Mouse (Mus musculus): ENCODE data around the gene Itgal. TPM values are rescaled to one million over a fixed set of nuclear protein-coding genes. Genes with fewer than 3 reads are reported as not detected.
"Not testable (repeated sequence)": the region's sequence is repeated elsewhere in the genome, so short reads cannot be mapped to it uniquely, and the experiment has no call there.

Gene Itgal
- total RNA-seq, 4 experiments from 2014 or later, result 0.44 to 0.91 (median 0.83) TPM

GRCm38 (mm10) chr7:127342332-127342731, 46.3 kb downstream of the Itgal start:
- no peak for DNase-seq (ENCODE audit: low spot score in 2 of 2)

GRCm38 (mm10) chr7:127342888-127343287, 46.8 kb downstream of the Itgal start:
- DNase-seq (ENCODE audit: low spot score in 2 of 2), result no peak

GRCm38 (mm10) chr7:127343351-127344019, 47.4 kb downstream of the Itgal start:
- DNase-seq (ENCODE audit: low spot score in 2 of 2), result no peak

- DNase-seq (ENCODE audit: low spot score in 2 of 2), result no peak
Observed at GRCm38 (mm10) chr7:127344371-127344770, 48.3 kb downstream of the Itgal start.

- DNase-seq (ENCODE audit: low spot score in 2 of 2), result peak in 1 of 2 experiments; percentile 46
Observed at GRCm38 (mm10) chr7:127345092-127345491, 49.0 kb downstream of the Itgal start.

- peak; percentile 74 to 81 for DNase-seq (ENCODE audit: low spot score in 2 of 2)
Observed at GRCm38 (mm10) chr7:127345512-127346325, 49.7 kb downstream of the Itgal start, which contains the start of gene Zfp768. Gene Zfp768 (minus strand): TSS chr7:127345589.

- no peak for DNase-seq (ENCODE audit: low spot score in 2 of 2)
Observed at GRCm38 (mm10) chr7:127346676-127347075, 50.6 kb downstream of the Itgal start.

GRCm38 (mm10) chr7:127351230-127352004, 55.4 kb downstream of the Itgal start:
- DNase-seq (ENCODE audit: low spot score in 2 of 2), result no peak

- no peak for DNase-seq (ENCODE audit: low spot score in 2 of 2)
Observed at GRCm38 (mm10) chr7:127355796-127356195, 59.7 kb downstream of the Itgal start.

- no peak for DNase-seq (ENCODE audit: low spot score in 2 of 2)
Observed at GRCm38 (mm10) chr7:127357871-127358270, 61.8 kb downstream of the Itgal start.

- DNase-seq (ENCODE audit: low spot score in 2 of 2), result no peak
Observed at GRCm38 (mm10) chr7:127358472-127358871, 62.4 kb downstream of the Itgal start.

- DNase-seq (ENCODE audit: low spot score in 2 of 2), result no peak
Observed at GRCm38 (mm10) chr7:127360265-127360664, 64.2 kb downstream of the Itgal start.

GRCm38 (mm10) chr7:127361449-127361848, 65.4 kb downstream of the Itgal start:
- DNase-seq (ENCODE audit: low spot score in 2 of 2), result no peak

GRCm38 (mm10) chr7:127362418-127362817, 66.4 kb downstream of the Itgal start:
- DNase-seq (ENCODE audit: low spot score in 2 of 2), result not testable (repeated sequence)

- DNase-seq (ENCODE audit: low spot score in 2 of 2), result no peak
Observed at GRCm38 (mm10) chr7:127363475-127363921, 67.4 kb downstream of the Itgal start.

- no peak for DNase-seq (ENCODE audit: low spot score in 2 of 2)
Observed at GRCm38 (mm10) chr7:127364166-127364565, 68.1 kb downstream of the Itgal start.

- no peak for DNase-seq (ENCODE audit: low spot score in 2 of 2)
Observed at GRCm38 (mm10) chr7:127366249-127366648, 70.2 kb downstream of the Itgal start.

GRCm38 (mm10) chr7:127371213-127371612, 75.2 kb downstream of the Itgal start:
- no peak for DNase-seq (ENCODE audit: low spot score in 2 of 2)

- not testable (repeated sequence) for DNase-seq (ENCODE audit: low spot score in 2 of 2)
Observed at GRCm38 (mm10) chr7:127371870-127372269, 75.8 kb downstream of the Itgal start.

GRCm38 (mm10) chr7:127375271-127376245, 79.5 kb downstream of the Itgal start, which contains the start of gene Zfp747:
Gene Zfp747 (minus strand): TSS chr7:127376050.
- DNase-seq (ENCODE audit: low spot score in 2 of 2), result peak; percentile 92 to 93
